Mouse (Mus musculus): Measurements from ENCODE around the gene Repin1. TPM values are rescaled to one million over a fixed set of nuclear protein-coding genes. Genes with fewer than 3 reads are reported as not detected.
"Not testable (repeated sequence)": the region's sequence is repeated elsewhere in the genome, so short reads cannot be mapped to it uniquely, and the experiment has no call there.

Repin1 gene
- total RNA-seq, 2 experiments from 2014 or later: 37.6 to 42.0 TPM

DNA sequence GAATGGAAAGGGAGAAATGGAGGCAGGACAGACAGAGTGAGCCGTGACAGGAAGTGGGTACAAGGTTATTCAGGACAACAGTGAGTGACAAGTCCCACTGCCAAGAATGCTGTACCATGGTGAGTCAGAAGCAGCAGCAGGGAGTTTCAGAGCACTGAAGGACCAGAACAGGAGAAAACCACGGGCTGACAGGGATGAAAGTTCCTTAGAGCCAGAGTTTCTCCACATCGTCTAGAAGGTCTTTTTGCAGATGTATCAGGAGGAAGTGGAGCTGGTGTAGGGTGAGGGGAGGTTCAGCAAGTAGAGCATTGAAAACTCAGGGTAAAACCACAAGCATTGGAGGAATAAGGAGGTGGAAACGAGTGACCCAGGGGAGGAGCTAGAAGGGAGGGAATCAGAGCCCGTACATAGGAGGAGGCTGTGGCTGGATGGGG lies 14.5 kb upstream of the Repin1 start:
- DNase-seq: peak; percentile 48

DNA sequence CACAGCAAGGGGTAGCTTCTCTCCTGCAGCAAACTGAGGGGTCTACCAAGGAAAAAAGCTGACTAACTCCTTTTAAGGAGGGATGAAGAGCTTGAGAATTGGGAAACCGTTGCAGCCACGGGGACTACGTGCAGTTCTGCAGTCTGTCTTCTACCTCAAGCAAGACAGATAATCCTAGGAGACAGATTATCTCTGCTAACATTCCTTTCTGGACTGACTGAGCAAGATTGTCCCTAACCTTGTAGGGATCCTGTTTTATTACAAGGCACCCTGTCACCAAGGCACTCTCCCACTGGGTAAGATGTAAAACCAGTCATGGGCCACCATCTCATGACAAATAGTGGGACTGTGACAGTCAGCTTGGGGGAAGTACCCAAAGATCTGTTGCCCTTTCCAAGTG lies 12.4 kb upstream of the Repin1 start:
- DNase-seq: no peak

DNA sequence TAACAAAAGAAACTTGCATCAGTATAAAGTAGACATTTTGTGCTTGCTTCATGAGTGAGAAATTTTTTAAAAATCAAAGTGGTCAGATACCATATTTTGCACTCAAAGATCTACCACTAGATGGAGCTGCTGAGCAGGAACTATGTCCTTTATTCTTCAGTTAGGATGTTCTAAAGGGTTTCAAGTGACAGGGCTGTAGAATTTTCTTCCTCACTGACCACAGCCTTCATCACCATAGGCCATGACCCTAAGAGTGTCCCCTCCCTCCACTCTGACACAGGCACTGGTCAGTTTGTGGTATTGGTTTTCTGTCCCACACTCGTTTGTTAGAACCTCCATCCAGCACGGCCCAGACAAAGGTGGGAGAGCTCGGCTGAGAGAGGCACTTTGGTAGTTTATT lies 11.6 kb upstream of the Repin1 start:
- peak; percentile 46 for DNase-seq

DNA sequence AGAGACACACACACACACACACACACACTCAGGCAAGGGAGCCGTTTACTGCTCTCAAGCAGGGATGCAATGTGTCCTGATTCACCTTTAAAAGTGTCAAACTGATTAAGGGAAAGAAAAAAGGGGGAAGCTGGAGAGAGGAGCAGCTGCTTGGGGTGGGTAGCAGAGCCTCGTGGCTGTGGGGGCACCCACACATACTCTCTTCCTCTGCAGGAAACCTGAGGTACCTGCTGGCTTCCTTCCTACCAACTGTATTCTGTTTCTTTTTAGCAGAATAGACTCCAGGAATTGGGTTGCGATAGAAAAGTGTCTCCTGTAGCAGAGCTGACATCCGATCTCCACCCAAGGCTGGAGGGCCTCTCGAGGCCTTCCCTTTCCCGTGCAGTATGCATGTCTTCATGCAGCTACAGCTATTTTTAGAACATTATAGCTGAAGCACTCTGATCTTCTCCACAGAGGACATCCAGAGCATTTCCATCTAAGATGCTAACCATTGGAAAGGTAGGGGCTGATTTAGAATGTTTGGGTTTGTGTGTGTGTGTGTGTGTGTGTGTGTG lies 4.4 kb upstream of the Repin1 start, which contains the start of gene Gm45021:
Gm45021 (plus strand) TSS at position 417 of the 557 bp plus-strand sequence.
- no peak for DNase-seq

DNA sequence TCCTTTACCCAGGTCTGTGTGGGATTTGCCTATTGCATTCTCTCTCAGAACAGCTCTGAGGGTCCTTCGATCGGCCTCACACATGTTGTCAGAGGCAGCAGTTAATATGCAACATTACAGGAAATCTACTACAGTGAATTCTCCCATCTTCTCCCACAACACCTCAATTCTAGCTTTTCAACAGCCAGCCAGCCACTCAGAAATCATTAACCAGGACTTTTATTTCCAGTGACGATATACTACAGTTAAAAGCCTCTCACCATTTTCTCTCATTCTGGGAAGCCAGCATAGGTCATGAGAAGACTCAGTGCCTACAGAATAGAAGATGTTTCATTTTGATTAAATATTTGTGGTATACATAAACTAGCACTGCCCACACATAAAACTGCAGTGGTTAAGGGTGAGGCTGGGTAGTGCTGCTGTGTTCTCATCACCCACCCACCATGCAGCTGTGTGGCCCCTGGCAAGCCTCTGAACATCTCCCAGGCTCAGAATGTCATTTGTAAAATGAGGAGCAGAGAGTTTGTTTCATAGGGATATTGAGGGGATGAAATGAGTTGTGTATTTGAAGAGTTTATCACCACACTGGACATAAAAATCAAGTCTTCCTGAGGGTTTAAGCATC lies 2.4 kb upstream of the Repin1 start:
- DNase-seq: no peak

DNA sequence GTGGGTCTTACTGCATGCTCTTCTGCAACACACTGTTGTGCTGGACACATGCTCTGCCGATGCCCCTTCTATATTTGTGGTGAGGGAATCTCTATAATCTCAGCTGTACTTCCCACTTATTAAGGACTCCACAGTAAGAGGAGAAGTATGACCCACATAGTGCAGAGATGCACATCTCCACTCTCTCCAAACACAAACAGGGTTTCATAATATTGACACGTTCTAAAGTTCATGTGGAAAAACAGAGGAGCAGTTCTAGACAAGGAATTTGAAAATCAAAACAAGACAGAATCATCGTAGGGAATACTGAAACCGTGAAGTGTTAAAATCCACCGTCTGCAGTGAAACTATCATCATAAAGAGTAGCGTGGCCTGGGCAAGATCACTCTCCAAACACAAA lies 1.8 kb upstream of the Repin1 start:
- DNase-seq: no peak

DNA sequence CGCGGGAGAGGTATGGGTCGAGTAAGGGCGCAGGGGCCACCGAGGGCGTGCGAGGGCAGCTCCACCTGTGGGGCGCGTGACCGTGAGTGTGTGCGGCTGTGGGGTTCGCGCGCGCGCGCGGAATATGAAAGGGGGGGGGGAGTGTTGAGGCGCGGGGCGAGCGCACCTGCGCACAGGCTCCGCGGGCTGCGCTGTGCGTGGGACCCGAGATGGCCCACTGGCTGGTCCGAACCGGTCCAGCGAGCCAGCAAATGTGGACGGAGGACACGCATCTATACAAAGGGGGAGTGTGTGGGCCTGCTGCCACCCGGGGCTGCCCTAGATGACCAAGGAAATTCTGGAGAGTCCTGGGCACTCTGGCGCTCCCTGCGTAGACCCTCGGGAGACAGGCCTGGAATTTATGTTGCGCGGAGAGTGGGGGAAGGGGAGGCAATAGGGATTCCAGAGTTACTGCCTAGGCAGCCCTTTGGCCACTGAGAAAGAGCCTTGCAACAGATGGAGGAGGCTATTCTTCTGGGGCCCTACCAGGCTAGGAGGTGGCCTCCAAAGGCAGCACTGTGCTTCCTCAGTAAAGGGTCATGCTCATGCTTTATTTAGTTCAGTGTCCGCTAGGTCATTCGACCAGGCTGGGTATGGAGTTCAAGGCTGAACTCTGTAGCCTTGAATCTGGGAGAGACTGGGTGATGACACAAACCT lies 508 bp downstream of the Repin1 start:
- peak; percentile 59 for DNase-seq

DNA sequence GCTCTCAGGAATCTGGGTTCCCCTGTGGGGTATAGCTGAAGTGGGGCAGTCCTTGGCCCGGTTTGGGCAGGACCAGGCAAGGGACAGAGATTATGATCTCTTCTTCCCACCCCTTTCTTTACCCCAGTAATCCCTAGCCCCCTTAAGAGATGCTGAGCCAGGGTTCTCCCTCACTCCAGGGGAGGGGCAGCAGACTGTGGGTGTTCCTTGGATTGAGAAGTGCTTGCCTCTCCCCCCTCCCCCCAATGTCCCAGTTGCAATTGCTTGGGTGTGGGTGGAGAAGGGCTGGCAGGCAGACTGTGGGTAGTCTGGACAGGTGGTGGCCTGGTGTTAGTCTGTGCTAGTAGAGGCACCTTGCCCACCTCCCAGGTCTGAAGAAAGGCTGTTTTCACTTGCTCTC lies 1.6 kb downstream of the Repin1 start:
- DNase-seq: no peak

DNA sequence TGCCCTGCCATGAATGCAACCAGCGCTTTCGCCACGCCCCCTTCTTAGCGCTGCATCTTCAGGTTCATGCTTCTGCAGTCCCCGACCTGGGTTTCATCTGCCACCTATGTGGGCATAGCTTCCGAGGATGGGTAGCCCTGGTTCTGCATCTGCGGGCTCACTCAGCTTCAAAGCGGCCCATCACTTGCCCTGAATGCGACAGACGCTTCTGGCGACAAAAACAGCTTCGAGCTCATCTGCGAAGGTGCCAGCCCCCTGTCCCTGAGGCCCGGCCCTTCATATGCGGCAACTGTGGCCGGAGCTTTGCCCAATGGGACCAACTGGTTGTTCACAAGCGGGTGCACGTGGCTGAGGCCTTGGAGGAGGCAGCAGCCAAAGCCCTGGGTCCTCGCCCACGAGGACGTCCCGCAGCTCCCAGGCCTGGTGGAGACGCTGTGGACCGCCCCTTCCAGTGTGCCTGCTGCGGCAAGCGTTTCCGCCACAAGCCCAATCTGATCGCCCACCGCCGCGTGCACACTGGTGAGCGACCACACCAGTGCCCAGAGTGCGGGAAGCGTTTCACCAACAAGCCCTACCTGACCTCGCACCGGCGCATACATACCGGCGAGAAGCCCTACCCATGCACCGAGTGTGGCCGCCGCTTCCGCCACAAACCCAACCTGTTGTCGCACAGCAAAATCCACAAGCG lies 3.0 kb downstream of the Repin1 start:
- no peak for DNase-seq

DNA sequence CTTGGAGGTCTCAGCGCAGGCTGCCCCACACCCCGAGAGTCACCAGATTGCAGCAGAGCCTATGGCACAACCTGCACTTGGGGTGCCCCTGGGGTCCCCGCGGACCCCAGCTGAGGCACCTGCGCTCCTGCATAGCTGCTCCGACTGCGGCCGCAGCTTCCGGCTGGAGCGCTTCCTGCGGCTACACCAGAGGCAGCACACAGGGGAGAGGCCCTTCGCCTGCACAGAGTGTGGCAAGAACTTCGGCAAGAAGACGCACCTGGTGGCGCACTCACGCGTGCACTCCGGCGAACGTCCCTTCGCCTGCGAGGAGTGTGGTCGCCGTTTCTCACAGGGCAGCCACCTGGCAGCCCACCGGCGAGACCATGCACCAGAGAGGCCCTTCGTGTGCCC lies 3.5 kb downstream of the Repin1 start:
- DNase-seq: no peak

DNA sequence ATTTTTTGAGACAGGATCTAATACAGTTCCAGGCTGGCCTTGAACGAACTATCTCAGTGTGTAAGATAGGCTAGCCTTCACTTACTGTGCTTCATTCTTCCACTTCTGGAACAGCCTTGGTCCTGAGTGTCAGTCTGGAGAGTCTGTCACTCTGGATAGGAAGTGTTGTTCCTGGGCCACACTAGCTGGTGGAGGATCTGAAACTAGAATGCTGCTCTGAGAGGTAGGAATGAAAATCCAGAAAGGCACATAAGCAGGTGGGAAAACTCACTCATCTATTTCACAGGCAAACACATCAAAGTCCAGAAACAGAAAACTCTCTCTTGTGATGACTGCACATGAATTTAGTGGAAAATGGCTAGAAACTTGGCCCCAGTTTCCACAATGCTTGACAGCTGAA lies 6.9 kb downstream of the Repin1 start:
- DNase-seq: no peak

DNA sequence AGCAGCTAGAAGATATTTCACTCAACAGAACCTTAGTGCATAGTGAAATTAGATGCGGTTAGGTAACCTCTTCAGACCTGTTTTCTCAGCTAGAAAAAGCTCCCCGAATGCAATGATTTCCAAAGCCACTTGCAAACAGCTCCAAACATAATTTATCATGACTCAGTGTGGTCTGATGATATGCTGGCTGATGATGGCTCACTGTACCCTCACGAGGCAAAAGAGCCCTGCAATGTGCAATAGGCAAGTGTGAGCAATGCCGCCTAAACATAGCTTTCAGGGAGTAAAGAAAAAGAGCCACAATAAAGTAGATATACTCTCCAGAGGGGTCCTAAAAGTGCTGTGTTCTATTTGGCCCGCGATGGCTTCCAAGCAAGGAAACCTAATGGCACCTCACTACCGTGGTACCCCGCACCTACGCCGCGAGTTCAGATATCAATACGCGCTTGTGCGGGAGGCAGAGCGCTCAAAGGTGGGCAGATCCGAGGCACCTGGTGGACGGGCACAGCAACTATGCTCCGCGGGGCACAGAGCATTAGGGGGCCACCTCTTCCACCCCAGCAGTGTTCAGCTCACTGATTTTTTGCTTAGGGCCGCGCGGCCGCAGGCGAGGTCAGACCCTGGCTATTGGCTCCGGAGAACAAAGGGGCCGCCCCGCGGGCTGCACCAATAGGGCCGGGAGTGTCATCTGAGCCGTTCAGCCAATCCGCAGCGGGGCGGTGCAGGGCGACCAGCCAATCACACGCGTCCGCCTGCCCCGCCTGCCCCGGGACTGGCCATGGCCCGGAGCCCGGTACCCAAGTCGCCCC lies 7.8 kb downstream of the Repin1 start, which contains the start of gene Zfp775:
Zfp775 (plus strand) TSS at position 793 of the 809 bp plus-strand sequence.
- DNase-seq: peak; percentile 98

DNA sequence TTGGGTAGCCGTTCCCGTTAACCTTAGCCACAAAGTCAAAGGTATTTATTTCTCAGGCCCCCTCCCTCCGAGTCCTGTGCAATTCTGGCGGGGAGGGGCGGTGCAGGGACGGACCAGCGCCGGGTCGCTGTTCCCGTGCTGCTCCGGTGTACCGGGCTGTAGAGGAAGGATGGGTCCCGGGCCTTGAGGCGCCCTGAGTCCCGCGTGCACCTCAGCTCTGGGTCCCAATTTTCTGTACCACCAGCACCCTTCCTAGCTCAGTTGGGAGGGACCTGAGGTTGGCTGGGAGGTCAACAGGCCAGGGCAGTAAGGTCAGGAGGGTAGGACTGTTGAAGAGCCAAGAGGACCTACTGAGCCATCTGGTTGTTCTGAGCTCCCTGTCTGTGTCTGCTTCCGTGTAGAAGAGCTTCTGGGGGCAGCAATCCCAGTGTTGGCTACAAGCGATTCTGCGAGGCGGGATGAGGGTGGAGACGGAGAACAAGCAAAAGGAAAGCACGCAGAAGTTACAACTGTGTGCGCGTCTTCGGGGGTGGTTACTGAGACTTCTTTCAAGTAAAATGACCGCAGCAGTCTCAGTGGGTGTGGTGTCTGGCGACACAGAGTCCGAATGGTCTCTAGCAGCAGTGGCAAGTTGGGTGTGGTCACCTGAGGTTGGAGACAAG lies 8.5 kb downstream of the Repin1 start:
- peak; percentile 51 for DNase-seq

DNA sequence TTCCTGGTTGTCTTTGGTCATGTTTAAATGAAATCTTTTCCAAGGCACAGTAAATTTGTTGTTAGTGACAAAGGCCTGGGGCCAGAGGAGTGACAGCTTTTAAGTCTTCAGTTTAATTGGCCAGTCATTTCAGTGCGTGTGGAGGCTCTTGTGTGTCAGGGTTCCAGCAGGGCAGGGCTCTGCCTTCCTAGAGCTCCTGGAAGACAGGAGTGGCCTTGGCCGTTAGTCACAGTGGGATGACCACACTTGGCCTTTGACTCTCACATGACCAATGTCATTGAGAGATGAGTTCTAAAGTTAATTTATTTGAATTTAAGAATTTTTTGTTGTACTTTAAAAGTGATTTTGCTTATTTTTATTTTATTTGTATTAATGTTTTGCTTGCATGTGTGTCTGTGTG lies 14.4 kb downstream of the Repin1 start:
- peak; percentile 58 for DNase-seq

DNA sequence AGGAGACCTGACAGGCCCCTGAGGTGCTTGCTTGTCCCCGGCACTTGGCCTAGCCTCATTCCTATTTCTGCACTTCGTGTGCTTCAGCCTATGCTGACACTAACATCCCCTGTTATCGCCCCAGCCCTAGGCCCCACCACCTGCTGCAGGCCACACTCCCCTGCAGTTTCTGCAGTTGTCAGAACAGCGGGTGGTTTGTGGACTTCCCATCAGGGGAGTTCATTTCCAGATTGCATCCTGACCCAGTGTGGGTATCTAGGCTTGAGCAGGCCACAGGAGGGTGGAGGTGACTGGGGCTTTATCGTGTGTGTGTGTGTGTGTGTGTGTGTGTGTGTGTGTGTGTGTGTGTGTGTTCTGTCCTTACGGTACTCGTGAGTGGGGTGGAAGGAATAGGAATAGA lies 15.8 kb downstream of the Repin1 start:
- no peak for DNase-seq

DNA sequence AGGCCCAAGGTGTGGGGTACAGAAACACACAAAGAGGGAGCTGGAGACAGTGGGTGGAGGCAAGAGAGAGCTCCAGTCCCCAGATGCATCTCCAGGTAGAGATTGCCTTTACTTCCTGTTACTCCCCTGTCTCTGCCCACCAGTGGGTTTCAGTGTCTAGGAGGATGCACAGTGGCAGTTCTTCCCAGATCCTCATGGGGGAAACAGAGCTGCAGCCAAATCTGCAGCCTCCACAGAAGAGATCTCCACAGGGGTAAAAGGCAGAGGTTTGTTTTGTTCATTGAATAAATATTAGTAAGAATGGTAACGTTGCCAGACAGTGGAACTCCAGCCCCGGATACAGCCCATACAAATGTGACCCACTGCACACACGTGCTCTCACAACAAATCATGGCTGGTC lies 17.0 kb downstream of the Repin1 start:
- no peak for DNase-seq

DNA sequence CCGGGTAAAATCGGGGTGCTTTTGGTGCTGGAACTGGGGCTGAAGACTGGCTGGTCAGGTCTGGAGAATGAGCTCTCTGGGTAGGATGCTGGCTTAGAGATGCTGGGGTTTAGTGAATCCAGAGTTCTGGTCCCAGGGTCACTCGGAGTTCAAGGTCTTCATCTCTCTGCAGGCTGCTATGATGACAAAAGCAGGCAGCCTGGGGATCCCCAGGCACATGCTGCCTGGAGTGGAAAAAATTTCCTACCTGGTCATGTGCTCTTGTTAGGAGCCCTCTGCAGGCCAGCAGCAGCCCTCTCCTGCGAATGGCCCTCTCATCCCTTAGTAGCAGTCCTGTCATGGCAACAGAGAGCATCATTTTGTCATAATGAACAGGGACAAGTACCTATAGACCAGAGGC lies 19.8 kb downstream of the Repin1 start:
- DNase-seq: no peak

DNA sequence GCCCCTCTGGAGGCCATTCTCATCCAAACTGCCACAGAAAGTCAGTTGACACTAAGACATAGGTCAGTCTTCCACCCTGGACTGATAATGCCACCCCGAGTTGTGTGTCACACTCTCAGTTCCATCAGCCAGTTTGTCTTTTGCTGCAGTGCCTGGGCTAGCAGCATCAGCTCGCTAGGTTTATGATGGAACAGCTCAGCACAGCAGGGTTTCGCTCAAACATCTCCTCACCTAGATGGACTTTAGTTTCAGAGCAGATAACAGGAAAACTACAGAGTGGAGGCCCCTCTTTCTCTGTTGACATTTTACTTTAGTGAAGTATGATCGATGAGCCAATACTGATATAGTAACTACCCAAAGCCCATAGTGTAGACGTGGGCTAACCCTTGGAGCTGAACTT lies 21.1 kb downstream of the Repin1 start:
- no peak for DNase-seq

DNA sequence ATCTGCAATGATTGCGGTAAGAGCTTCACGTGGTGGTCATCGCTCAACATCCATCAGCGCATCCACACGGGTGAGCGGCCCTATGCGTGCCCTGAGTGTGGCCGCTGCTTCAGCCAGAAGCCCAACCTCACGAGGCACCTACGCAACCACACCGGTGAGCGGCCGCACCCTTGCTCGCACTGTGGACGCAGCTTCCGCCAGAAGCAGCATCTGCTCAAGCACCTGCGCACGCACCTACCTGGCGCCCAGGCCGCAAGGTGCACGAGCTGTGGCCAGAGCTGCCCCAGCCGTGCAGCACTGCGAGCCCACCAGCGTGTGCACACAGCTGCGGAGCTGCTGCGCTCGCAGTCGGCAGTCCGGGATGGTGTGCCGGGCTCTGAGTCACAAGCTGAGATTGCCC lies 26.3 kb downstream of the Repin1 start:
- DNase-seq: no peak

DNA sequence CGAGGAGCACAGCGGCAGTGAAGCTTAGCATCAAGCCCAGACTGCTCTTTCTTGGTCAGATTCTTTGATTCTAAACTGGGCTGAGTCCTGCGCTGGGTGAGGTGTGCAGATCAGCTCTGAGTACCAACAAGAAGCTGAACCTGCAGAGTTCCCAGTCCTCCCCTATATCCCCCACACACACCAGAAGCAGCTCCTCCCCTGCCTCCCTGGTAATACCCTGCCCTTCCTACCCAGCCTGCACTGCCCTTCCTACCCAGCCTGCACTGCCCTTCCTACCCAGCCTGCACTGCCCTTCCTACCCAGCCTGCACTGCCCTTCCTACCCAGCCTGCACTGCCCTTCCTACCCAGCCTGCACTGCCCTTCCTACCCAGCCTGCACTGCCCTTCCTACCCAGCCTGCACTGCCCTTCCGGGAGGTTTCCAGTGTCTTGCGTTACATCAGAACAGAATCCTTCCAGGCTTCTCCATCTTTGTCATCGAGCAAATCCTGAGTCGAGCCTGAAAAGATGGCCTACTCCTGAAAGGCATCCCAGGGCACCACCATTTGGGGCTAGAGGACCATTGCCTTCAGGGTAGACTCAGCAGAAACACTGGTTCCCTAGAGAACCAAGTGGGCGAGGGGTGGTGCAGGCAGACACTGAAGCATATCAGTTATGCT lies 28.6 kb downstream of the Repin1 start:
- not testable (repeated sequence) for DNase-seq

DNA sequence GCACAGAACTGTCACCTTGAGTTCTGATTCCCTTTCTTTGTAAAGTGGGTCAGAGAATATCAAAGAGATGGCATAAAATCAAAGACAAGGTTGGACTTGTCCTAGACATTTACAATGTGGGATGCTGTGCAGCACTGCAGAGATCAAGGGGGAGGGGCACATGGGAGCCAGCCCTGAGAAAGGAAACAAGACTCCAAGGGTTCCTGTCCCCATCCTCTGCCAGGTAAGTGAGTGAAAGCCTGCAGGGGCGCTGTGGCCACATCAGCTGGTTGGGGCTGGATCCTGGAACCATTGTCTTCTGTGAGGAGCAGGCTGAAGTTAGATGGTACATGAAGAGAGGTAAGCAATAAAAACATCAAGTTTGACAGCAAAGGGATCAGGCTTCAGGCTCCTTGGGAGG lies 29.8 kb downstream of the Repin1 start:
- peak; percentile 54 for DNase-seq
